Mouse (Mus musculus): ENCODE measurements around the gene Egf.

GRCm38 (mm10) chr3:129650293-129650612 lies 104.9 kb downstream of the Egf start:
- no peak for TF ChIP-seq POLR2A (IDR thresholded peaks at IDR 0.05; ENCODE audit: extremely low read depth, insufficient read depth, low read length)
- TF ChIP-seq CTCF (IDR thresholded peaks at IDR 0.05; ENCODE audit: extremely low read depth, insufficient read depth, low read length) = no peak

All from cortical plate, adult 2 months (tissue).